Mouse (Mus musculus): ENCODE measurements around the gene Dcun1d2.

Gene Dcun1d2

DNA sequence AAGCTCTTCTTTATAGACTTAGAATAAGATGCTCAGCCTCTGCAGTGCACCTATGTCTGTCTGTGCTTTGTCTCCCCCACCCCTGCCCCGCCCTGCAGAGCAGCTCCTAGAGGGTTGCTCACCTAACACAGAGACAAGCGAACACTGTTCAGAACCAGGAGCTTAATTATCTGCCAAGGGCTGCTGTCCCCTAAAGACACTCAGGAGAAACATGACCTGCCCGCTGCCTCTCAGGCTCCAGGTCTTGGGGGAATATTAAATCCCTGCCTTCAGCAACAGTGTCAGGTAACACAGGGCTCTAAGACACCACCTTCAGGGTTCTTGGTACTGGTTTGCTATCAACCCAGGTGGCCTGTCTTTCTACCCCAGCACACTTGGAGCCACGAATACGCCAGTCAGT, 34.5 kb downstream of the Dcun1d2 start:
- DNase-seq: no peak

DNA sequence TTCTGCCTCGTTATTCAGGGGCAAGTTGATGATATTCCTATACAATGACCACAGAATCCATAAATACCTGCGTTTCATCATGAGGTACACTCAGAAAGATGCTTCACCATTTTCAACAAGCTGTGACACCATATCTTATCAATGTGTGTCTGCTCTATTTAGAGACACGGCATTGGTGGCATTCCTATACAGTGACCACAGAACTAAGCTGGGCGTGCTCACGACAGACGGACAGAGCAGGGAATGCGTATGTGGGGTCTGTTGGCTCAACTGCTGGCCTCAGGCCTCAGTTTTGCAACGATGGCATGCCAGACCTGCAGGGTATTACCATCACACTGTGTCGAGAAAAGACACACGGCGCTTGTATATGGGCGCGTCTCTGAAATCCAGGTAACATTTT, 35.1 kb downstream of the Dcun1d2 start:
- DNase-seq: no peak

DNA sequence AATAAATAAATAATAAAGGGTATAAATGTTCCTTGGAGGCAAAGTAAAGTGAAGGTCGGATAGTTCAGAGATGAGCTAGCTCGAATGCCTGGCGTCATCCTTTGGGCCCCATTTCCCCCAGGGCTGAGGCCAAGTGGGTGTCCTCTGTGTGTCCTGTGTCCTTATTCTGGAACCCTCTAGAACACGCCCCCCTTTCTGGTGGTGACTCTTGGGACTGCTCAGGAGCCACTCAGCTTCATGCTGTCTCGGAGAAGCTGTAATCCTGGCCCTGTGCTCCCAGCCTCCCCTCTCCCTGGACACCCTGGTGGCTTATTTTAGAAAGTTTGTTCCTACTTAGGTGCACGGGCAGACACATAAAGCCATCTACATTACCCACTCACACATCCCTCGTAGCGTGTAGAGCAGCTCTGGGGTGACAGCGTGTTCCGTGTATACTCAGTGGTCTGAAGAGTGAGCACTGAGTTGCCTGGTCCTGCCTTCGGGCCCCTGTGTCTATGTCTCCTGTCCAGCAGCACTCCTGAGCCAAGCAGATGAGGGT, 43.5 kb downstream of the Dcun1d2 start:
- no peak for DNase-seq

DNA sequence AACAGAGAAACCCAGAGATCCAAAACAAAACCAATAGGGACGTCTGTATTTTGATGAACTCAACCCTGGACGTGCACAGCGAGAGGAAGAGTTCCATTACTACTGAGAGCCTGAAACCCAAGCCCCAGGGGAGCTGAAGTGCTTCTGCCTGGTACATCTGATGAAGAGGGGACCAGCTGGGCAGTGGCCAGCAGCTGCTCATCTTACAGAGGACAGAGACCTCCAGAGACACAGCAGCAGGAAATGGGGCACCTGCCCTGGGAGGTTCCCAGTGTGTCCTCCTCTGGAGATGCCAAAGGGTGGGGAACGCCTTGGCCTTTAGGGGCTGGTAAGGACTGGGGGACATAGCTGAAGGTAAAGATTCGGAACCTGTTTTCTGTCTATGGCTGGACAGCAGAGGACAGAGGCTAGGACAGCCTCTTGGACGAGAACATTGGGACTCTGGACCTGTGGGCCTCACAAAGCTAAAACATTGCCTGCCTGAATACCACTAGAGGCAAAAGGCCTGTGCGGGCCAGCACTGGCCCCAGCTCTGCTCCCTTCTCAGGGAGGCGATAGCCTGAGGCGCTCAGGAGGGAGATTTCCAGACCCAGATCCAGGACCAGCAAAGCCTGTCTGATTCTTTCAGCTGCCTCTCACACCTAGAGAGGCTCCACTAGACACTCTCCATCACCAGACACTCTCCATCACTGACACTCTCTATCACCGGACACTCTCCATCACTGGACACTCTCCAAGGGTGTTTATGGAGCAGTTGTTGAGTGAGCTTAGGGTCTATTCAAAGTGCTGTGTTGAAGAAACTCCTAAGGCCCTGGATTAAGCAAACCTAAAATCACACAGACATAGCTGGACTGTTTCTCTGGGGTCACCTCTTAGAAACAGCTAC, 44.7 kb downstream of the Dcun1d2 start:
- no peak for DNase-seq

- DNase-seq: no peak
Observed at GRCm38 (mm10) chr8:13240691-13241090, 47.2 kb downstream of the Dcun1d2 start.

- DNase-seq: no peak
Observed at GRCm38 (mm10) chr8:13240055-13240454, 47.9 kb downstream of the Dcun1d2 start.

DNA sequence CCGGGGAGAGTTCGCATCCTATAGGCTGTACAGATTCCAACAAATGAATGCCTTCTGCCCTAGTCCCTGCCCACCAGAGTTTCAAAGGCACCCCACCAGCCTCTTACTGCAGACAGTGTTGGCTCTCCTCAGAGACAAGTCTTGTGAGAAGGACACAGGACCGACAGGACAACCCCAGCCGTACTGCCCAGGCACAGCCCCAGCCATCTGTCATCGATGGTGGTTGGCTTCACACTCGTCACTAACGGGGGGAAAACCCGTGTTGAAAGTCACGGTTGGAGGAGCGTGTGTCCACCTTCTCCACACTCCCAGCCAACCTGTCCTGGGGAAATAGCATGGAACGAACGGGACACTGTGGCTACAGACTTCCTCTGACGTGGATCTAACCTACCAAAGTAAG, 53.1 kb downstream of the Dcun1d2 start:
- DNase-seq: no peak

GRCm38 (mm10) chr8:13230471-13230870, 57.5 kb downstream of the Dcun1d2 start:
- DNase-seq: no peak

DNA sequence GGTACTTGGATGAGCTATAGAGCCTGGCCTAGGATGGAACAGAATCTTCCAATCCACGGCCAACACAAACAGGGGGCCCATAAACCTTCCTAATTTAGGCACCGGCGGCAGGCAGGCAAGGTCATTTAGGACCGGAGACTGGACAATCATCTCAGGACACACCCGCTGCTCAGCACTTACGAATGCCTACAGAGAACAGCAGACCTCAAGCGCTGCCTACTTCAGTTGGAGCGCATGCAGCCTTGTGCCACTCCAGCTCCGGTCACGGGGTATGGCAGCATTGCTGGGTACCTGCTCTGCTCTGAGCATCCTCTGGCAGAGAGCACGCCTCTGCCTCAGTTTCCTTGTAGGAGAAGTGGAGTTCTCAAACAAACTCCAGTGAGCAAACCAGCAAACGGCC, 58.1 kb downstream of the Dcun1d2 start:
- no peak for DNase-seq

GRCm38 (mm10) chr8:13228923-13229610, 58.9 kb downstream of the Dcun1d2 start:
- DNase-seq: no peak

- no peak for DNase-seq
Observed at GRCm38 (mm10) chr8:13227184-13227583, 60.7 kb downstream of the Dcun1d2 start.

- DNase-seq: no peak
Observed at GRCm38 (mm10) chr8:13226288-13226687, 61.6 kb downstream of the Dcun1d2 start.

DNA sequence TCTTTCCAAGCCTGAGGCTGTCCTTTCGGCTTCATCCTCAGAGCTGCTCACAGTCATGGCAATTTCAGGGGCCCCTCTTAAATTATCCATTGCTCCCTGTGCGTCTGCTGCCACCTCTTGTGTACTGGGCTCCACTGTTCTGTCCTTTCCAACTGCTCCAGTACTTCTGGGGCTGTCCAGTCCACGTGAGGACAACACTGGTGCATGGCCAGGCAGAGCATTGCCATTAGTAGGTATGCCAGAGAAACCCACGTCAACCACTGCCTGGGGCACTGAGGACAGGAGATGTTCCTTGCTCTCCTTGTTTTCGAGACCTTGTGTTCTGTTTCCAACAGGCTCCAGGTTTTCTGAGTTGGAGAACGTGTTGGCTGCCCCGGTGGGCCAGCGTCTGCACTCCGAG, 63.5 kb downstream of the Dcun1d2 start:
- DNase-seq: no peak

DNA sequence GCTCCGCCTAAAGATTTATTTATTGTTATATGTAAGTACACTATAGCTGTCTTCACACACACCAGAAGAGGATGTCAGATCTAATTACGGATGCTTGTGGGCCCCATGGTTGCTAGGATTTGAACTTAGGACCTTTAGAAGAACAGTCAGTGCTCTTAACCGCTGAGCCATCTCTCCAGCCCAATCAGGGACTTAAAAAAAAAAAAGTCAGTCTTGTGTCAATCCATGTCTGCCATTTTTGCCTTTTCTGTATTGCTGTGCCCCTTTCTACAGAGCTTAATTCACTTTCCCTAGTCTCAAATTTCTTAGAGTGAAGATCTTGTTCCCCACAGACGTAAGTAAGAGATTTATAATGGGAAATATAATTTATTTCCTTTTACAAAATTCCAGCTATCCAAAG, 69.5 kb downstream of the Dcun1d2 start:
- no peak for DNase-seq

- DNase-seq: no peak
Observed at GRCm38 (mm10) chr8:13217986-13218385, 69.9 kb downstream of the Dcun1d2 start.

- DNase-seq: no peak
Observed at GRCm38 (mm10) chr8:13217093-13217492, 70.8 kb downstream of the Dcun1d2 start.

- DNase-seq: no peak
Observed at GRCm38 (mm10) chr8:13216386-13216785, 71.5 kb downstream of the Dcun1d2 start.

GRCm38 (mm10) chr8:13213479-13214268, 74.3 kb downstream of the Dcun1d2 start:
- DNase-seq: peak; percentile 90

- DNase-seq: no peak
Observed at GRCm38 (mm10) chr8:13209770-13210169, 78.2 kb downstream of the Dcun1d2 start.

DNA sequence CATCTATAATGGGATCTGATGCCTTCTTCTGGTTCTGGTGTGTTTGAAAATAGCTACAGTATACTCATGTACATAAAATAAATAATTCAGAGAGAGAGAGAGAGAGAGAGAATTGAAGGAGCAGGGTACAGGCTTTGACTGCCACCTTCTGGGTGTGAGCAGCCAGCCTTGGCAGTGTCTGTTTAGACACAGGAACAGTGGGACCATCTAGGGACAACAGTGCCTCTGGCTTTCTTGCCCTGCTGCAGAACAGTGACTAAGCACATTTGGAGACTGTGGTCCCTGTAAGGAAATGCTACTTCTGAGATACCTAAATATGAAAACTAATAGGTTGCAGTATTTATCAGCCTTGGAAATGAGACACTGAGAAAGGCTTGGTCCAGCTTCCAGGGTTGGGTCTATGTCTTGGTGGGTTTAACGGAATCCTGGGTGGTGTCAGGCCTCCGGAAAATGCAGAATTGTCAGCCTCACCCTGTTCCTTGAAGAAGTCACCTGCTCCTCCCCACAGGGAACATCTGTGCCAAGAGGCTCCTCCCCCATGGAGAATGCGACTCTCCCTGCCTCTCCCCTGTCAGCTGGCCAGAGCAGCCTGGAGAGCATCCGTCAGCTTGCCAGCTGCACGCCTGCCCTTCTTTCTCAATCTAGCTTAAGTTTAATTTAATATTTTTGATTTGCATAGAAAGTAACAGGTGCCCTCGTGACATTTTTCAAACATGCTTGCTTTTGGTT, 79.1 kb downstream of the Dcun1d2 start:
- DNase-seq: no peak

DNA sequence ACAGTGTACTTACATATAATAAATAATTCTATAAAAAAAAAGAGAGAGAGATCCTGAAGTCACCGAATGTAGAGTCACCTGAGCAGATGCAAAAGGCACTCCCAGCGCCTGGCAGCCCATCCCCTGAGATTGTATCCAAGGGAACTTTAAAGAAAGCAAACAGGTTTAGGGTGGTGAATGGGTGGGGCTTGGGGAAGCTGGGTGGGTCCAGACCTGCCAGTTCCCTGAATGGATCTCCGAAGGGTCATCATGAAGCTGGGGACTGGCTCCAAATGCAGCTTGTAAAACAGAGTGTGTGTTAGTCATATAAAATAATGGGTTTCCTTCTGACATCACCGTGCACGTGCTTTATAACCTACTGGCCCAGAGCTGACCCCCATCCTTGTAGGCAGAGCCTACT, 81.6 kb downstream of the Dcun1d2 start:
- DNase-seq: no peak
